Mouse (Mus musculus) liver, adult 2 months (tissue): ENCODE measurements around the gene Tmem223.

Experiments
- CTCF ChIP-seq: fragments of 200-500 bp; IDR thresholded peaks from 2 replicates; pipeline ENCODE4 v1.5.1; 2011; ENCODE audit warnings: low read depth, low read length, control low read depth
- POLR2A ChIP-seq: fragments of 200-500 bp; IDR thresholded peaks from 2 replicates; pipeline ENCODE4 v1.6.1; 2011; ENCODE audit warnings: low read length, control low read depth; ENCODE audit not compliant: insufficient read depth; ENCODE audit errors: extremely low read depth

GRCm38 (mm10) chr19:8740603-8741002 lies 30.2 kb upstream of the Tmem223 start, which contains the start of gene 1700092M07Rik:
- TF ChIP-seq POLR2A (no peak), CTCF (no peak)
